20 mouse cellular contexts compared by ENCODE assay signal in genomic region chr7:68283776-68284175, GRCm38 (mm10). TPM values are rescaled to one million over a fixed set of nuclear protein-coding genes. Genes with fewer than 3 reads are reported as not detected.
DNase-seq lines count a peak whose midpoint lies in the region; ATAC-seq and TF ChIP-seq lines count a peak whose summit lies in the region.
"Had no signal": no experiment of that assay in that cellular context is flagged by ENCODE, and none has a peak within 500 bp of the region (broad histone marks: within the 10 kb centered on the region; RNA-seq: fewer than 3 reads in every experiment).

No protein-coding gene starts in this region.

- H3K4me1 ChIP-seq in heart, postnatal 0 days (ENCODE audit: control insufficient read depth, insufficient read depth), result no peaks in the 10 kb centered on the region
- peaks cover 10% of the 10 kb centered on the region for H3K4me1 ChIP-seq in heart, embryonic 12.5 days (replicated peaks)
- H3K4me1 ChIP-seq: forebrain, embryonic 12.5 days; hindbrain, embryonic 15.5 days had no signal

- TF ChIP-seq CTCF in heart, postnatal 0 days (IDR thresholded peaks at IDR 0.05; ENCODE audit: low read depth), result no peak

- WGBS in heart, postnatal 0 days, result 84% methylated on average over 7 of the region's 7 CpGs
- WGBS in heart, embryonic 12.5 days, result 86% methylated on average over 7 of the region's 7 CpGs

- H3K36me3 ChIP-seq in heart, postnatal 0 days (replicated peaks; ENCODE audit: control insufficient read depth, insufficient read depth, low read length), result no peaks in the 10 kb centered on the region
- no peaks in the 10 kb centered on the region for H3K36me3 ChIP-seq in heart, embryonic 12.5 days
- H3K36me3 ChIP-seq: forebrain, embryonic 12.5 days; G1E; hindbrain, embryonic 15.5 days; limb, embryonic 10.5 days had no signal

- H3K9me3 ChIP-seq in heart, postnatal 0 days (replicated peaks; ENCODE audit: control insufficient read depth, low read length), result no peaks in the 10 kb centered on the region
- H3K9me3 ChIP-seq in heart, embryonic 12.5 days (replicated peaks), result no peaks in the 10 kb centered on the region
- H3K9me3 ChIP-seq: forebrain, embryonic 12.5 days; hindbrain, embryonic 15.5 days; limb, embryonic 10.5 days had no signal

- no peak for DNase-seq in heart, postnatal 0 days (ENCODE audit: low spot score)
- peak; percentile 41 for DNase-seq in thymus, postnatal 4 days
- DNase-seq in thymus, postnatal 36 days, result no peak
- DNase-seq in right cerebral cortex, postnatal 36 days (ENCODE audit: low spot score in 2 of 2), result no peak
- DNase-seq in cerebellum, adult 9-10 months, result no peak
- DNase-seq: cerebellum, postnatal 25 days; heart, postnatal 10 days; kidney, adult 11 months; kidney, postnatal 10 days; lung, postnatal 10 days had no signal

- H3K4me3 ChIP-seq in heart, postnatal 0 days (ENCODE audit: low read depth, low read length), result no peak overlapping the region
- no peak overlapping the region for H3K4me3 ChIP-seq in heart, embryonic 12.5 days
- H3K4me3 ChIP-seq: forebrain, embryonic 12.5 days; hindbrain, embryonic 15.5 days; left cerebral cortex, adult 2 months; limb, embryonic 10.5 days had no signal

- no peak for TF ChIP-seq EP300 in heart, postnatal 0 days (IDR thresholded peaks at IDR 0.05; ENCODE audit: low read depth)

- H3K4me2 ChIP-seq in heart, postnatal 0 days (ENCODE audit: low read depth, low read length), result no peak overlapping the region
- H3K4me2 ChIP-seq in heart, embryonic 12.5 days, result no peak overlapping the region
- H3K4me2 ChIP-seq: forebrain, embryonic 12.5 days; hindbrain, embryonic 15.5 days had no signal

- no peak overlapping the region for H3K9ac ChIP-seq in heart, postnatal 0 days (replicated peaks; ENCODE audit: low read depth, low read length)
- H3K9ac ChIP-seq in heart, embryonic 12.5 days, result no peak overlapping the region
- H3K9ac ChIP-seq: forebrain, embryonic 12.5 days; hindbrain, embryonic 15.5 days; liver, embryonic 14.5 days had no signal

- ATAC-seq in heart, postnatal 0 days (ENCODE audit: insufficient read depth, low read depth), result no peak
- no peak for ATAC-seq in heart, embryonic 12.5 days (ENCODE audit: insufficient number of reproducible peaks, low FRiP score)
- ATAC-seq in inflammation-experienced regulatory T-cells, adult 6 months, result peak; percentile 20

- H3K27ac ChIP-seq in heart, postnatal 0 days (ENCODE audit: low read depth), result peak overlapping the region; percentile 25; the same call in 1 of the 2 replicates
- H3K27ac ChIP-seq in heart, embryonic 12.5 days (ENCODE audit: poor library complexity, severe bottlenecking), result no peak overlapping the region
- H3K27ac ChIP-seq: forebrain, embryonic 12.5 days; hindbrain, embryonic 15.5 days; left cerebral cortex, adult 2 months; limb, embryonic 10.5 days; liver, embryonic 14.5 days had no signal

- H3K27me3 ChIP-seq in heart, postnatal 0 days (ENCODE audit: control insufficient read depth, insufficient read depth, low read length), result no peaks in the 10 kb centered on the region
- peaks cover 8% of the 10 kb centered on the region; the same call in 1 of the 2 replicates for H3K27me3 ChIP-seq in heart, embryonic 12.5 days (replicated peaks)
- H3K27me3 ChIP-seq: hindbrain, embryonic 15.5 days had no signal

RNA-seq across cellular contexts. Expression of gene Fam169b, which starts 10.1 kb away (rescaled TPM):
- 0.08 and 1.7 TPM in 2 replicates for total RNA-seq in heart, postnatal 0 days (2014; rRNA removed; ENCODE audit: low replicate concordance)
- polyA plus RNA-seq in heart, postnatal 0 days (2015; fragmentation: Nextera tagmentation; extraction: Ambion mirVana), result 0.12 and 0.18 TPM in 2 replicates
- 0.15 TPM in 1 of 2 replicates, not detected in the other for polyA plus RNA-seq in heart, embryonic 12.5 days (2016; fragmentation: Nextera tagmentation; extraction: Ambion mirVana)
- polyA plus RNA-seq in inflammation-experienced regulatory T-cells, adult 6 months (2017; shearing (Covaris generic)), result 100 to 1,000 TPM in 2 of 3 experiments, 10 to 100 TPM in 1; 45.3 to 127 (median 108) TPM
- total RNA-seq: midbrain, postnatal 0 days had no signal
- polyA plus RNA-seq: G1E; midbrain, postnatal 0 days had no signal

RNA-seq across cellular contexts. Expression of gene Pgpep1l, which starts 19.7 kb away (rescaled TPM):
- 1.2 TPM in 1 of 2 replicates, not detected in the other for total RNA-seq in heart, postnatal 0 days (2014; rRNA removed; ENCODE audit: low replicate concordance)
- 0.18 TPM in 1 of 2 replicates, not detected in the other for polyA plus RNA-seq in heart, postnatal 0 days (2015; fragmentation: Nextera tagmentation; extraction: Ambion mirVana)
- polyA plus RNA-seq in heart, embryonic 12.5 days (2016; fragmentation: Nextera tagmentation; extraction: Ambion mirVana), result 0.50 TPM in 1 of 2 replicates, not detected in the other
- polyA plus RNA-seq in inflammation-experienced regulatory T-cells, adult 6 months (2017; shearing (Covaris generic)), result 1 to 10 TPM in 2 of 3 experiments, under 1 TPM in 1; 0.98 to 6.9 (median 4.2) TPM
- total RNA-seq: G1E; heart, postnatal 10 days; midbrain, postnatal 0 days had no signal
- polyA plus RNA-seq: forebrain, embryonic 12.5 days; hindbrain, embryonic 15.5 days; limb, embryonic 10.5 days; liver, embryonic 14.5 days; midbrain, postnatal 0 days; neural tube, embryonic 11.5 days had no signal

Comparison
In these comparisons a context has a peak if more than half of its experiments do, and no peak if none do; other contexts are left out.
1. RNA of gene Fam169b, which starts 10.1 kb away (polyA plus RNA-seq): 45.3 to 127 TPM in inflammation-experienced regulatory T-cells, adult 6 months; 0.12 to 0.18 TPM in heart, postnatal 0 days and 0.15 TPM in heart, embryonic 12.5 days; every median in the first group is over 10 times any median in the second.